Mouse (Mus musculus): ENCODE data around the gene Vps35l.
A peak's percentile ranks its signal among the peaks of the same experiment; 100 is the strongest.

Gene Vps35l

GRCm38 (mm10) chr7:118776491-118776890 is 36.5 kb downstream of the Vps35l start:
- no peak for DNase-seq (ENCODE audit: low spot score in 2 of 2)

- DNase-seq (ENCODE audit: low spot score in 2 of 2), result peak in 1 of 2 experiments; percentile 21
Measured at GRCm38 (mm10) chr7:118777598-118778394, 37.8 kb downstream of the Vps35l start.

- DNase-seq (ENCODE audit: low spot score in 2 of 2), result no peak
Measured at GRCm38 (mm10) chr7:118778561-118778960, 38.5 kb downstream of the Vps35l start.

DNA sequence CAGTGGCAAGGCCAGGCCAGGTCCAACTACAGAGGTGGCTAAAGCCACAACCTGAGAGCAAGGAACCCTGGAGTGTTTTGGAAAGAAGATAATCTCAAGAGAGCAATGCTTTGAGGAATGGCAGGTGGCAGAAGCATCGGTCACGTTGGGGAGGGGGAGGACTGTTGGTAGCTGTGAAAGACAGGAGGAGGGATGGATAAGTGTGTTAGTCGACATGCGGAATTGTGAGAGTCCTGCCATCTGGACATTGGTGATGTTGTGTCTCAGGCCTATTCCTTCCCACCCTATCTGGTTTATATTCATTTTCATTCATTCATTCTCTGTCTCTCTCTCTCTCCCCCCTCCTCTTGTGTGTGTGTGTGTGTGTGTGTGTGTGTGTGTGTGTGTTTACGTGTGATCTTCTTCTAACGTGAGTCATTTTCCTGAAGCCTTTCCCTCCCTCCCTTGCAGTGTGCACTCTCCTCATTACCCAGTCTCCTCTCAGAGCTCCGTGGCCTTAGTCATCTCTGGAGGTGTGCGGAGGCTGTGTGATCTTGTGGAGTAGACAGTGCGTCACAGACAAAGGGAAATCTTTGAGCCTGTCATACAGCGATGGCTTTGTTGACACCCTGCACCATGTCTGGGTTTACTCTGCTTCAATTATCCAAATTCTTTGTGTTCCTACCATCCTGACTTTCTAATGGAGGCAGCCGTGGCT is 43.4 kb downstream of the Vps35l start:
- no peak for DNase-seq (ENCODE audit: low spot score in 2 of 2)

DNA sequence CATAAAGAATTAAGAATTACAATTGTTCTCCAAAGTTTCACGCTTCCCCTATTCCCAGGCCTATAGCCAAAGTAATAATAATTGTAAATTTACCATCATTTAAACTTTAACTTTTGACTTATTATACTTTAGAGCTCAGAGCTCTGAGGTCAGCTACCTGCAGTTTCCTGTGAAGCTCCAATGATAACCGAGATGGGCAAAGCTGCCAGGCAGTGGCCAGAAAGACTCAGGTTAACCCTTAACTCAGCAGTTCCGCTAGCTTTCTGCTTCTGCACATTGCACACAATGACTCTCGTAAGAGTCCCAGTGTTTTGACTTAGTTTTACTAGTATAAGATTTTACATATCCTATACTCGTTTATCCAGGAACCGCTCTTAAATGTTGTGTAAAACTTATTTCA is 46.1 kb downstream of the Vps35l start:
- DNase-seq (ENCODE audit: low spot score in 2 of 2), result no peak

DNA sequence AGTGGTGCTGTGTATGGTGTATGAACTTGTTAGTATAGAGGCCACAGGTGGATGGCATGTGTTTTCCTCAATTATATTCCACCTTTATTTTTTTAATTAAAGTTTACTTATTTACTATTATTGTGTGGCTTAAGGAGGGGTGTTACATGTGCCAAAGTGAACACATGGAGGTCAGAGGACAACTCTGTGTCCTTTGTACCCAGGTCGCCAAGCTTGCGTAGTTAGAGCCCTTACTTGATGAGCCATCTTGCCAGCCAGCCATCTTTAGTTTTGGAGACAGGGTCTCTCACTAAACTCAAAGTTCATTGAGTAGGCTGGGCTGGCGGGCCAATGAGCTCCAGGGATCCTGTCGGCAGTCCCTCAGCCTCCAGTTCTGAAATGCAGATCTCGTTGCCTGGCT is 47.3 kb downstream of the Vps35l start:
- no peak for DNase-seq (ENCODE audit: low spot score in 2 of 2)

GRCm38 (mm10) chr7:118788481-118788880 is 48.5 kb downstream of the Vps35l start:
- no peak for DNase-seq (ENCODE audit: low spot score in 2 of 2)

DNA sequence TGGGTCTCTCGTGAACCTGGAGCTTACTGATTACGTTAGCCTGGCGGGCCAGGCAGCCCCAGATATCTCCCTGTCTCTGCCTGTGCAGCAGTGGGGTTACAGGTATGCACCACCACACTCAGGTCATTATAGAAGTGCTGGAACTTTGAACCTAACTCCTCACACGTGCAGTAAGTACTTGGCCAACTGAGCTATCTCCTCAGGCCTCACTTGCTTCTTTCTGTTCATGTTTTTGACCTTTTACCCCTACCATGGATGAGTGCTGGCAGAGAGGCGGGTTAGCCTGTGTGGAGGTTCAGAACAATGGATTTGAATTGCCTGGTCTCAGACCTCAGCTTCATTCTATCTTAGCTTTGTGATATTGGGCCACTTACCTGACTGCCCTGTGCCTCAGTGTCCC is 50.3 kb downstream of the Vps35l start:
- no peak for DNase-seq (ENCODE audit: low spot score in 2 of 2)

GRCm38 (mm10) chr7:118793899-118794298 is 53.9 kb downstream of the Vps35l start:
- no peak for DNase-seq (ENCODE audit: low spot score in 2 of 2)

- DNase-seq (ENCODE audit: low spot score in 2 of 2), result no peak
Measured at GRCm38 (mm10) chr7:118795779-118796178, 55.8 kb downstream of the Vps35l start.

DNA sequence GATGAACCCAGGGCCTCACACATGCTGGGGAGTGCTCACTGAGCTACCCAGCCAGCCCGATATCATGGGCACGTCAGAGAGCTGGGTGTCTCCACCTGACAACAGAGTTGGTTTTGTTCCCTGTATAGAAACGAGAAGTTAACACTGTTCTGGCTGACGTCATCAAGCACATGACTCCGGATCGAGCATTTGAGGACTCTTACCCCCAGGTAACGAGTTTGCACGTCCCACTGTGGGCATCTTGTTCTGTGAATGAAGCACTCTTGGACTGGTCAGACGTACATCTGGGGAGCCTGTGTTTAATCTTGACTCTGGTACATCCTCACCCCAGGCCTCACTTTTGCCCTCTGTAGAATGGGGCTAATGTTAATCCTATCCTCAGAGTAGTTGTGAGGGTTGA is 56.8 kb downstream of the Vps35l start:
- DNase-seq (ENCODE audit: low spot score in 2 of 2), result no peak

DNA sequence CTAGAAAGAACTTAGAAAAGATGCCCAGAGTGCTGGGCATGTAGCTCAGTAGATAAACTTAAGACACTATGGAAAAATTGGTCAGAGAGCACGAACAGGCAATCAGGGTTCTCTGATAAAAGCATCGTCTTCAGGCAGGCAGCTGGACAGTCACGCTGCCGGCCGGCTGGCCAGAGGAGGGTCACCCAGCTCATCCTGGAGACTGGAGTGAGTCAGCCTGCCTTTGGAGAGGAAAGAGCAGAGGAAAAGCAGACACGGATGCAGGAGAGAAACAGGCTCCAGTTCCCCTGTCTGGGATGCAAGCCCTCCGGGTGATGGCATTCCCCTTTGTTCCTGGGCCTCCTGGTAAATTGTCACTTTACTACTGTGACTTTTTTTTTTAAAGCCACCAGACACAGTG is 57.6 kb downstream of the Vps35l start:
- DNase-seq (ENCODE audit: low spot score in 2 of 2), result no peak

- no peak for DNase-seq (ENCODE audit: low spot score in 2 of 2)
Measured at GRCm38 (mm10) chr7:118798105-118798570, 58.1 kb downstream of the Vps35l start.

- DNase-seq (ENCODE audit: low spot score in 2 of 2), result no peak
Measured at GRCm38 (mm10) chr7:118800112-118800734, 60.2 kb downstream of the Vps35l start.

GRCm38 (mm10) chr7:118801791-118802190 is 61.8 kb downstream of the Vps35l start:
- no peak for DNase-seq (ENCODE audit: low spot score in 2 of 2)

DNA sequence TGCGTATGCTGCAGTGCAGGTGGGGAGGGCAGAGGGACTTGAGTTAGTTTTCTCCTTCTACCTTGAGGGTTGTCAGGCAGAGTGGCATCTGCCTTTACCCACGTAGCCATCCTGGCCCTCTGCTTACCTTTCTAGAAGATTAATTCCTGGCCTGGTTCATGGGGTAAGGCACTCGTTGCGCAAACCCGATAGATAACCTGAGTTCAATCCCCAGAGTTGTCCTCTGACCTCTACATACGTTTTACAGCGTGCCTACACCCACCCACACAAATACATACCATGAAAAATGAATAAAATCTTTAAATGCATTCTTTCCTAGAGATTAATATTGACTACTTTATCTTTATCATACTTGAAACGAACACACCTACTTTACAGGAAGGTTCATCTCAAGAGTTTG is 63.4 kb downstream of the Vps35l start:
- DNase-seq (ENCODE audit: low spot score in 2 of 2), result no peak

DNA sequence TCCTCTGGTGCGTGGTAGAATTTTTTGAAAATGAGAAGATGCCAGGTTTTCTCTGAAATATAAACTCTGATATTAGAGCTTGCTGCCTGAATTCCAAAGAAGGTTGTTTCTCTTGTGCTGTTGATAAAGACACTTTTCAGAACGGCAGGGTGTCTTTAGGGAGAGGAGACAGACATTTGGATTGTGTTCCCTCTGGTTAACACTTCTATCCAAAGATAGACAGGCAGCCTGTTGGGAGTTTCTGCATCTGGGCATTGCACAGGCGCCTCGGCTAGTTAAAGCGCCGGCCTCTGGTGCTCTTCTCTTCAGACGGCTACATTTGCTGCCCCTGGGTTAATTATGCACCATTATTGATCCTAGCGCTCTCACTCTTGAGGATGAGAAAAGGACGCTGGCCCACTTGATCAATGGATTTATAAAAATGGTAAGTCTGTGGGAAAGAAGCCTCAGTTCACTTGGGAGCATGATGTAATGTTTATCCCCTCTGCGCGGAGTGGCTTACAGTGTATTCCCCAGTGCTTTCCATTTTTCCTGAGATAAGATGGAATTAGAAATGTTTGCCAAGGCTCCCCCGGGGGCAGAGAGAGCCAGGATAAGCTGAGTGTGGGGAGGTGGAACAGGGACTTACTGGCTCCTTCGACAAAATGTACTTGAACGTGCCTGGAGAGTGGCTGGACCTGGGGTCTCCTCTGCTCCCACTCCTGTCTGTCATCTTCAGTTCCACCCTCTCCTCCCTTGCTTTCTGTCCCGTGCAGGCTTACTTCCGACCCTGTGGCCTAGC is 66.8 kb downstream of the Vps35l start:
- no peak for DNase-seq (ENCODE audit: low spot score in 2 of 2)

DNA sequence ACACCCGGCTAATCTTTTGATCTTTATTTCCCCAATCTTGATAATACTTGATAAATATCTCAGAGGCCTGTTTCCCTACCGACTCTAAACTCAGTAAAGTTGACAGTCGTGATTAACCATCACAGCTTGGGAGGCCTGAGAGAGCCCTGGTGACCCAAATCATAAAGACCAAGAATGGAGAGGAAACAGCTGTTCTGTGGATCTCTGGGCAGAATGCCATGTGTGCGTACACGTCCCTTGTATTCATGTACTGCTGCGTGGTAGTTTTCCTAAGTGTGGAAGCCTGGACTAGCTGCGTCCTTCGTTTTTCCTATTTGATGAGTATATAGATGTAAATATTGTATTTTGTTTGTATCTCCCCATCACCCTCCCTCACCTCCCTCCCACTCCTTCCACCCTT is 67.9 kb downstream of the Vps35l start:
- DNase-seq (ENCODE audit: low spot score in 2 of 2), result no peak

GRCm38 (mm10) chr7:118811407-118812106 is 71.5 kb downstream of the Vps35l start:
- DNase-seq (ENCODE audit: low spot score in 2 of 2), result peak in 1 of 2 experiments; percentile 20

- DNase-seq (ENCODE audit: low spot score in 2 of 2), result no peak
Measured at GRCm38 (mm10) chr7:118813592-118813991, 73.6 kb downstream of the Vps35l start.

DNA sequence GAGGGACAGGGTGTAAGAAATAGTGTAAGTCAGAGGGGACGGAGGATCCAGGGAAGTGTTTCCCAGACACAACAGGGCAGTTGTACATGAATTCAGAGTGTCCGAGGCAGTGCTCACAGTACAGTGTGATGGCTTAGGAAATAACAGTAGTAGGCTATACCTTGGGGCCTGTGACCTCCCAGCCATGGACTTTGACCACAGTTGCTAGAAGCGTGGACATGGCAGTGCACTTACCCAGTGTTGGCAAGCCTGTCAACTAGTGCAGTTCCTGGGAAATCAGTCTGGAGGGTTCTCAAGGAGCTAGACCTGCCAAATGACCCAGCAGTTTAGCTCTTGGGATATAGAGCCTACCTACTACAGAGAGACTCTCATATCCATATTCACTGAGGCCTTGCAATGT is 76.2 kb downstream of the Vps35l start:
- DNase-seq (ENCODE audit: low spot score in 2 of 2), result no peak
